Mouse (Mus musculus) olfactory bulb, adult 2 months (tissue): ENCODE data around the gene Zbtb8os.

Experiments used
- CTCF ChIP-seq: fragments of 200-500 bp; IDR thresholded peaks from 2 replicates; pipeline ENCODE4 v1.5.1; 2012; ENCODE audit warnings: low read depth, mild to moderate bottlenecking, low read length, moderate library complexity; ENCODE audit not compliant: insufficient read depth
- POLR2A ChIP-seq: fragments of 200-500 bp; IDR thresholded peaks from 2 replicates; pipeline ENCODE4 v1.6.1; 2012; ENCODE audit warnings: mild to moderate bottlenecking, low read depth, low read length, moderate library complexity; ENCODE audit not compliant: insufficient read depth

DNA sequence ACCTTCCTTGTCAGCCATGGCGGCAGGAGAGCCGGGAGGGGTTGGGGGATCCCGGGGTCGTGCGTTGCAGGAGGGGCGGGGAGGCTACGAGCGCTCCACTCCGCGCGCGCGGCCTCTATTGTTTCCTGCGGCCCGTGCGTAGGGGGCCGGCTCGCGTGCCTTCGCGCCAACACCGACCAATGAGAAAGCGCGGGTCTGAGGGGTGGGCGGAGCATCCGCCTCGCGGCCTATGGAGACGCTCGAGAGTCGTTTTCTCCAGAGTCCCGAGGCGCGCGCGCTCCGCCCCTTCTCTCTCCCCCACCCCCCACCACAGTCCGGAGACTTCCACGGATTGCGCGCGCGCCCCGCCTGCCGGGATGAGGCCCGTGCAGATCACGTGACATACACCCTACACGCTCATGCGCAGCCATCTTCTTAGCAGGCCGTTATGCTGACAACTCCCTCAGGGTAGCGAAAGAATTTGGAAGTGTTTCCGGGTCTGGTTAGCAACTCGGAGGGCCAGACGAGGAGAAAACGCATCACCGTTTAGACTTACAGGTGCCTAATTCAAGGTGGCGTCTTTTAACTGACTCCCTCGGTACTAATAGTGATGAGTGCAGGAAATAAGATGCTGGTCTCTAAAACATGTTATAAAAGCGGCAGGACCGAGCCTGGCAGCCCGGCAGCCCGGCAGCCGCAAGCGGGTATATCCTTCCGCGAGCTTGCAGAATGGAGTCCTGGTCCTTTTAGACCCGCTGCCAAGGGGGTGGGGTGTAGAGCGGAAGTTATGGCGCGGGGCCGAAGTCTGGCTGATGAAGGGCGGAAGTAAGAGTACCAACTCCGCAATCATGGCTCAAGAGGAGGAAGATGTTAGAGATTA is at the start of gene Zbtb8os, which contains the start of gene Rbbp4:
- no peak for TF ChIP-seq CTCF
- peak; percentile 55; the same call in 1 of the 2 replicates for TF ChIP-seq POLR2A
